Mouse (Mus musculus) liver, postnatal 0 days (tissue): ENCODE measurements at regions not wholly inside any gene's neighbourhood (a gene's known extent, or its start where the extent isn't known, plus 50 kb on each side); places are given as distances from the start of the nearest gene placed in this dataset.

Source experiments
- ATAC-seq: fragments of 200-750 bp; cut with Nextera tagmentation; 2 replicates; pipeline ENCODE4 v1.8.0; 2017; ENCODE audit warnings: mild to moderate bottlenecking, moderate library complexity
- DNase-seq: peaks from one replicate; pipeline ENCODE4 v3.0.0-alpha.2; 2016
- H3K27ac ChIP-seq: fragments of 300-500 bp; sonication (generic); 2 replicates; pipeline ENCODE4 v1.5.1; 2014; ENCODE audit warnings: antibody characterized with exemption, moderate library complexity, mild to moderate bottlenecking, low read depth
- H3K27me3 ChIP-seq: fragments of 300-500 bp; sonication (generic); 2 replicates; pipeline ENCODE4 v1.6.1; 2014; ENCODE audit warnings: low read length, control low read depth, mixed read lengths; ENCODE audit not compliant: insufficient read depth
- H3K36me3 ChIP-seq: fragments of 300-500 bp; sonication (generic); replicated peaks from 2 replicates; pipeline ENCODE4 v1.6.1; 2014; ENCODE audit warnings: mild to moderate bottlenecking, control low read depth, low read length, moderate library complexity, mixed read lengths; ENCODE audit not compliant: insufficient read depth
- H3K4me1 ChIP-seq: fragments of 300-500 bp; sonication (generic); 2 replicates; pipeline ENCODE4 v1.6.1; 2014; ENCODE audit warnings: antibody characterized with exemption, mild to moderate bottlenecking, control low read depth; ENCODE audit not compliant: insufficient read depth
- H3K4me2 ChIP-seq: fragments of 300-500 bp; sonication (generic); 2 replicates; pipeline ENCODE4 v1.6.1; 2014; ENCODE audit warnings: low read depth, mild to moderate bottlenecking, low read length, moderate library complexity, mixed read lengths
- H3K4me3 ChIP-seq: fragments of 300-500 bp; sonication (generic); 2 replicates; pipeline ENCODE4 v1.5.1; 2014; ENCODE audit warnings: low read depth, low read length
- H3K9ac ChIP-seq: fragments of 300-500 bp; sonication (generic); replicated peaks from 2 replicates; pipeline ENCODE4 v1.6.1; 2014; ENCODE audit warnings: mild to moderate bottlenecking, moderate library complexity
- H3K9me3 ChIP-seq: fragments of 300-500 bp; sonication (generic); 2 replicates; pipeline ENCODE4 v1.6.1; 2016; ENCODE audit warnings: mild to moderate bottlenecking, control low read depth, low read length, mixed read lengths
- CTCF ChIP-seq: sonication (generic); IDR thresholded peaks from 2 replicates; pipeline ENCODE4 v1.5.1; 2016; ENCODE audit warnings: antibody characterized with exemption, low read depth
- EP300 ChIP-seq: IDR thresholded peaks from 2 replicates; pipeline ENCODE4 v1.6.1; 2016; ENCODE audit warnings: antibody characterized with exemption, low read depth, mild to moderate bottlenecking
- WGBS: fragments of 180-500 bp; shearing (Covaris S2); extraction: QIAGEN DNeasy Blood & Tissue Kit; methylation state at CpG from one replicate; pipeline ENCODE4 v1.1.7; 2014; ENCODE audit not compliant: insufficient replicate concordance; 5-methylcytosine and 5-hydroxymethylcytosine counted together

GRCm38 (mm10) chr8:39218716-39219115, 1456.2 kb upstream of the Adam24 start:
- WGBS, result 63% methylated on average over 1 of the region's 1 CpGs
- no peak overlapping the region for H3K4me2 ChIP-seq
- ATAC-seq, result no peak
- no peak overlapping the region for H3K4me3 ChIP-seq
- no peaks in the 10 kb centered on the region for H3K4me1 ChIP-seq
- H3K36me3 ChIP-seq, result no peaks in the 10 kb centered on the region
- no peak overlapping the region for H3K27ac ChIP-seq
- H3K27me3 ChIP-seq, result no peaks in the 10 kb centered on the region
- H3K9ac ChIP-seq, result no peak overlapping the region
- no peak for DNase-seq
- no peaks in the 10 kb centered on the region for H3K9me3 ChIP-seq
- TF ChIP-seq CTCF (no peak), EP300 (no peak)

GRCm38 (mm10) chr8:39227239-39227638, 1447.6 kb upstream of the Adam24 start:
- Histone ChIP-seq H3K27ac (no peak overlapping the region), H3K9me3 (no peaks in the 10 kb centered on the region), H3K36me3 (no peaks in the 10 kb centered on the region), H3K4me3 (no peak overlapping the region), H3K4me2 (no peak overlapping the region), H3K27me3 (no peaks in the 10 kb centered on the region), H3K4me1 (no peaks in the 10 kb centered on the region), H3K9ac (no peak overlapping the region)
- TF ChIP-seq EP300 (no peak), CTCF (no peak)
- ATAC-seq (no peak), DNase-seq (no peak)

GRCm38 (mm10) chr8:39268970-39269497, 1405.8 kb upstream of the Adam24 start:
- Histone ChIP-seq H3K4me3 (no peak overlapping the region), H3K4me2 (no peak overlapping the region), H3K4me1 (no peaks in the 10 kb centered on the region), H3K27ac (no peak overlapping the region), H3K9me3 (no peaks in the 10 kb centered on the region), H3K36me3 (no peaks in the 10 kb centered on the region), H3K9ac (no peak overlapping the region), H3K27me3 (no peaks in the 10 kb centered on the region)
- no peak for DNase-seq
- TF ChIP-seq EP300 (no peak), CTCF (no peak)
- no peak for ATAC-seq
- WGBS, result 49% methylated on average over 5 of the region's 5 CpGs

GRCm38 (mm10) chr8:39297548-39298306, 1377.2 kb upstream of the Adam24 start:
- no peak overlapping the region for H3K4me3 ChIP-seq
- no peak for ATAC-seq
- 0 out of 2 replicates have a peak overlapping the region, but pooled peaks have one; percentile 13 for H3K4me2 ChIP-seq
- no peaks in the 10 kb centered on the region for H3K9me3 ChIP-seq
- H3K4me1 ChIP-seq, result no peaks in the 10 kb centered on the region
- DNase-seq, result no peak
- TF ChIP-seq EP300, result no peak
- no peak for TF ChIP-seq CTCF
- 11% methylated on average over 12 of the region's 12 CpGs for WGBS
- H3K27me3 ChIP-seq, result no peaks in the 10 kb centered on the region
- no peak overlapping the region for H3K9ac ChIP-seq
- no peak overlapping the region for H3K27ac ChIP-seq
- H3K36me3 ChIP-seq, result no peaks in the 10 kb centered on the region

GRCm38 (mm10) chr8:39303742-39304336, 1371.0 kb upstream of the Adam24 start:
- TF ChIP-seq CTCF, result no peak
- TF ChIP-seq EP300, result no peak
- WGBS, result 75% methylated on average over 6 of the region's 6 CpGs
- no peak for ATAC-seq

GRCm38 (mm10) chr8:39313854-39314253, 1361.0 kb upstream of the Adam24 start:
- no peak overlapping the region for H3K27ac ChIP-seq
- 53% methylated on average over 3 of the region's 3 CpGs for WGBS
- TF ChIP-seq EP300, result no peak
- no peak for TF ChIP-seq CTCF

More at GRCm38 (mm10) chr8:39303742-39304336, 1371.0 kb upstream of the Adam24 start:
- no peak overlapping the region for H3K9ac ChIP-seq
- H3K36me3 ChIP-seq, result no peaks in the 10 kb centered on the region
- no peaks in the 10 kb centered on the region for H3K27me3 ChIP-seq
- no peak overlapping the region for H3K4me2 ChIP-seq
- no peak overlapping the region for H3K4me3 ChIP-seq
- no peak overlapping the region for H3K27ac ChIP-seq
- DNase-seq, result no peak
- no peaks in the 10 kb centered on the region for H3K9me3 ChIP-seq
- no peaks in the 10 kb centered on the region for H3K4me1 ChIP-seq

More at GRCm38 (mm10) chr8:39313854-39314253, 1361.0 kb upstream of the Adam24 start:
- Histone ChIP-seq H3K27me3 (no peaks in the 10 kb centered on the region), H3K4me2 (no peak overlapping the region), H3K36me3 (no peaks in the 10 kb centered on the region), H3K4me3 (no peak overlapping the region), H3K9ac (no peak overlapping the region), H3K9me3 (no peaks in the 10 kb centered on the region), H3K4me1 (no peaks in the 10 kb centered on the region)
- DNase-seq (no peak), ATAC-seq (no peak)
